Mouse (Mus musculus) cerebellum, adult (tissue): Measurements from ENCODE around the gene Wfdc11.
"Not testable (repeated sequence)": the region's sequence is repeated elsewhere in the genome, so short reads cannot be mapped to it uniquely, and the experiment has no call there.

Source experiments
- ATAC-seq: cut with Nextera tagmentation; 2 replicates; pipeline ENCODE4 v1.9.2; 2017; ENCODE audit warnings: mild to moderate bottlenecking, moderate library complexity, mixed read lengths; ENCODE audit not compliant: insufficient number of reproducible peaks, low FRiP score, low TSS enrichment

Wfdc11 gene

GRCm38 (mm10) chr2:164641881-164642673 is 31.8 kb downstream of the Wfdc11 start:
- no peak for ATAC-seq

DNA sequence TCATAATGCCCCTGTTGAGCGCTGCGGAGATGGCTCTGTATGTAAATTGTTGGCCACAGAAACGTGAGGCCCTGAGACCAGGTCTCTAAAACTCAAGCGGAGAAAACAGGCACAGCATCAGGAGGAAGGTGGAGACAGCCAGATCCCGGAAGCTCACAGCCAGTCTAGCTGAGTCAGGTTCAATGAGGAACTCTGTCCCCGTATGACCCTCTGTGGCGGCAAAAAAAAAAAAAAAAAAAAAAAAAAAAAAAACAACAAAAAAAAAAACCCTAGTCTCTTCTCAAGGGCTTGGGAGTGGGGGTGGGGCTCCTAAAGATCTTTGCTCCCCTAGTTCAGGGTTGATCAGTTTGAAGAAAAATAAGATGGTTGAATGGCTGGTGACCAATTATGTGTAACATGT is 32.8 kb downstream of the Wfdc11 start:
- no peak for ATAC-seq

GRCm38 (mm10) chr2:164638696-164639095 is 35.2 kb downstream of the Wfdc11 start, which contains the start of gene Wfdc16:
Gene Wfdc16, minus strand, starts transcription at chr2:164638796.
- ATAC-seq = no peak

- no peak for ATAC-seq
Measured at GRCm38 (mm10) chr2:164635266-164635665, 38.6 kb downstream of the Wfdc11 start.

DNA sequence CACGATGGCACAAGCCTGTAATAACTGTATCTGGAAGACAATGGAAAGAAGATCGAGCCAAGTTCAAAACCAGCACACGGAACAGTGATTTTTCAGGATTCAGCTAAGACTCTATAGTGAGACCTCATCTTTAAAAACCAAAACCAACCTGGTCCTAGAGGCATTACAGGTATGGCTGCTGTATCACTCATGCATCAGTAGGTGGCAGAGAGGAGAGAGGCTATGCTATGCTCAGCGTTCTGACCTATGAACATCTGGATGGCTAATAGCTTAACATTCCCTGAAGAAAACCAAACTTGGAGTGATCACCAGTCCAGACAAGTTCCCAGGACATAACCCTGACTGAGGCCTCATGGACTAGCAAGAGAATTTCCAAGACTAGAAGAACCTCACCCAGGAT is 52.1 kb downstream of the Wfdc11 start:
- ATAC-seq = no peak

DNA sequence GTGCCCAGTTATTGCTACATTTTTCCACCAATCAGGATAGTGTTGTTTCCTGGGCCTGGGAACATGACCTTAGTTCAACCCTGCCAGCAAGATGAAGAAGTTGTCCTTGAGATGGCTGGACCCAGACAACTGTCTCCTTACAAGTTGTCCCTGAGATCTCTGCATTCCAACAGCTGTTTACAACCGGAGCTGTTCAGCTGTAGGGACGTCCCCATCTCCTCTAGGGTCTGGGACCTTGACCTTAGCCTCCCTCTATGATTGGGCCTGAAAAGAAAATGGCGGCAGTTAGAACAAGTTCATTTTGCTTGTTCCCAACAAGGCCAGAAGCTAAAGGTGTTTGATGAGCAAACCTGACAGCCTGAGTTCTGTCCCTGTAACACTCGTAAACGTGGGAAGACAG is 54.8 kb downstream of the Wfdc11 start:
- ATAC-seq = no peak

- ATAC-seq = no peak
Measured at GRCm38 (mm10) chr2:164615386-164615785, 58.5 kb downstream of the Wfdc11 start.

GRCm38 (mm10) chr2:164613471-164613870 is 60.4 kb downstream of the Wfdc11 start, which contains the start of the genes Wfdc6b and Wfdc8:
Gene Wfdc6b, plus strand, starts transcription at chr2:164613522.
Gene Wfdc8, minus strand, starts transcription at chr2:164613626.
- not testable (repeated sequence) for ATAC-seq
